Mouse (Mus musculus) liver, embryonic 11.5 days (tissue): ENCODE measurements around the gene Lmf2. TPM values are rescaled to one million over a fixed set of nuclear protein-coding genes. Genes with fewer than 3 reads are reported as not detected.

Experiments used
- ATAC-seq: fragments of 200-750 bp; cut with Nextera tagmentation; replicated peaks from 2 replicates; pipeline ENCODE4 v1.8.0; 2017; ENCODE audit warnings: moderate number of reproducible peaks, mild to moderate bottlenecking, moderate TSS enrichment, moderate library complexity; ENCODE audit not compliant: low FRiP score
- DNase-seq: peaks from one replicate; pipeline ENCODE4 v3.0.0-alpha.2; 2017; ENCODE audit warnings: low spot score
- H3K27ac ChIP-seq: fragments of 300-500 bp; sonication (generic); 2 replicates; pipeline ENCODE4 v1.5.1; 2014; ENCODE audit warnings: mild to moderate bottlenecking, low read depth, low read length, control low read depth
- H3K27me3 ChIP-seq: fragments of 300-500 bp; sonication (generic); replicated peaks from 2 replicates; pipeline ENCODE4 v1.6.1; 2014; ENCODE audit warnings: low read length, mixed read lengths; ENCODE audit not compliant: control insufficient read depth, insufficient read depth
- H3K36me3 ChIP-seq: fragments of 300-500 bp; sonication (generic); 2 replicates; pipeline ENCODE4 v1.6.1; 2014; ENCODE audit warnings: mild to moderate bottlenecking, low read length, moderate library complexity, mixed read lengths; ENCODE audit not compliant: control insufficient read depth, insufficient read depth
- H3K4me1 ChIP-seq: fragments of 300-500 bp; sonication (generic); replicated peaks from 2 replicates; pipeline ENCODE4 v1.6.1; 2014; ENCODE audit warnings: low read length, mixed read lengths; ENCODE audit not compliant: control insufficient read depth, insufficient read depth
- H3K4me2 ChIP-seq: fragments of 300-500 bp; sonication (generic); 2 replicates; pipeline ENCODE4 v1.6.1; 2014; ENCODE audit warnings: mild to moderate bottlenecking, control low read depth, moderate library complexity
- H3K4me3 ChIP-seq: fragments of 300-500 bp; sonication (generic); 2 replicates; pipeline ENCODE4 v1.5.1; 2014; ENCODE audit warnings: low read depth, low read length, control low read depth
- H3K9ac ChIP-seq: fragments of 300-500 bp; sonication (generic); 2 replicates; pipeline ENCODE4 v1.6.1; 2014; ENCODE audit warnings: low read depth, low read length, control low read depth
- H3K9me3 ChIP-seq: fragments of 300-500 bp; sonication (generic); 2 replicates; pipeline ENCODE4 v1.6.1; 2016; ENCODE audit warnings: low read length, inconsistent platforms, mixed read lengths; ENCODE audit not compliant: control insufficient read depth
- WGBS: fragments of 180-500 bp; shearing (Covaris S2); extraction: QIAGEN DNeasy Blood & Tissue Kit; methylation state at CpG from one replicate; pipeline ENCODE4 v1.1.7; 2014; 5-methylcytosine and 5-hydroxymethylcytosine counted together
- polyA plus RNA-seq: library from polyadenylated mRNA; unstranded; fragments of >200 nt; fragmentation: Nextera tagmentation; extraction: Ambion mirVana; gene quantifications from 2 replicates; pipeline ENCODE4 v1.2.1, GENCODE M21; 2014

The Lmf2 gene
- polyA plus RNA-seq, 1 experiment from 2014 or later = 44.1 TPM

GRCm38 (mm10) chr15:89384617-89385016 lies 29.2 kb upstream of the Lmf2 start, which contains the start of gene Klhdc7b:
Gene Klhdc7b (plus strand): TSS chr15:89384917.
- Histone ChIP-seq H3K36me3 (no peaks in the 10 kb centered on the region), H3K4me1 (peaks cover 1% of the 10 kb centered on the region), H3K27ac (no peak within 1 kb of the TSS), H3K27me3 (peaks cover 7% of the 10 kb centered on the region), H3K4me2 (no peak within 1 kb of the TSS), H3K9me3 (no peaks in the 10 kb centered on the region), H3K4me3 (no peak within 1 kb of the TSS), H3K9ac (no peak within 1 kb of the TSS)
- DNase-seq = no peak
- ATAC-seq = no peak
- WGBS = 85% methylated on average over 7 of the region's 7 CpGs

GRCm38 (mm10) chr15:89379429-89379828 lies 24.0 kb upstream of the Lmf2 start:
- Histone ChIP-seq H3K36me3 (no peaks in the 10 kb centered on the region), H3K4me3 (peak overlapping the region; percentile 51), H3K9ac (no peak overlapping the region), H3K4me1 (peaks cover 22% of the 10 kb centered on the region), H3K4me2 (peak overlapping the region; percentile 77), H3K27ac (no peak overlapping the region), H3K9me3 (no peaks in the 10 kb centered on the region), H3K27me3 (peaks cover 43% of the 10 kb centered on the region)
- ATAC-seq = peak; percentile 48
- 5% methylated on average over 10 of the region's 10 CpGs for WGBS
- no peak for DNase-seq

- DNase-seq = peak; percentile 56
- Histone ChIP-seq H3K27me3 (peaks cover 43% of the 10 kb centered on the region), H3K4me3 (peak within 1 kb of the TSS; percentile 51), H3K4me2 (peak within 1 kb of the TSS; percentile 77), H3K9ac (peak within 1 kb of the TSS; percentile 54; the same call in 1 of the 2 replicates), H3K36me3 (no peaks in the 10 kb centered on the region), H3K27ac (no peak within 1 kb of the TSS), H3K9me3 (no peaks in the 10 kb centered on the region), H3K4me1 (peaks cover 26% of the 10 kb centered on the region)
- peak; percentile 13 for ATAC-seq
- 1% methylated on average over 33 of the region's 33 CpGs for WGBS
These were observed 23.5 kb upstream of the Lmf2 start, which contains the start of gene Odf3b for GRCm38 (mm10) chr15:89378831-89379401. Gene Odf3b (minus strand): TSS chr15:89379282.

GRCm38 (mm10) chr15:89377938-89378828 lies 22.7 kb upstream of the Lmf2 start:
- 17% methylated on average over 46 of the region's 46 CpGs for WGBS
- Histone ChIP-seq H3K4me2 (peak overlapping the region; percentile 77), H3K9me3 (no peaks in the 10 kb centered on the region), H3K4me1 (peaks cover 26% of the 10 kb centered on the region), H3K36me3 (no peaks in the 10 kb centered on the region), H3K4me3 (peak overlapping the region; percentile 51), H3K27me3 (peaks cover 40% of the 10 kb centered on the region), H3K27ac (no peak overlapping the region), H3K9ac (peak overlapping the region; percentile 54; the same call in 1 of the 2 replicates)
- DNase-seq (no peak), ATAC-seq (no peak)

GRCm38 (mm10) chr15:89377362-89377761 lies 21.9 kb upstream of the Lmf2 start:
- Histone ChIP-seq H3K4me3 (no peak overlapping the region), H3K9ac (no peak overlapping the region), H3K4me1 (peaks cover 29% of the 10 kb centered on the region), H3K27ac (no peak overlapping the region), H3K9me3 (no peaks in the 10 kb centered on the region), H3K27me3 (peaks cover 40% of the 10 kb centered on the region), H3K4me2 (peak overlapping the region; percentile 42), H3K36me3 (no peaks in the 10 kb centered on the region)
- ATAC-seq (no peak), DNase-seq (no peak)
- 9% methylated on average over 18 of the region's 18 CpGs for WGBS

GRCm38 (mm10) chr15:89376957-89377356 lies 21.5 kb upstream of the Lmf2 start, which contains the start of gene Tymp:
Gene Tymp (minus strand): TSS chr15:89377039.
- H3K9ac ChIP-seq = no peak within 1 kb of the TSS
- peaks cover 40% of the 10 kb centered on the region for H3K27me3 ChIP-seq
- no peak for ATAC-seq
- peaks cover 29% of the 10 kb centered on the region for H3K4me1 ChIP-seq
- DNase-seq = no peak
- no peak within 1 kb of the TSS for H3K4me3 ChIP-seq
- H3K9me3 ChIP-seq = no peaks in the 10 kb centered on the region
- peak within 1 kb of the TSS; percentile 42 for H3K4me2 ChIP-seq
- no peak within 1 kb of the TSS for H3K27ac ChIP-seq
- 29% methylated on average over 16 of the region's 16 CpGs for WGBS
- peaks cover 3% of the 10 kb centered on the region; the same call in 1 of the 2 replicates for H3K36me3 ChIP-seq

- DNase-seq = no peak
- Histone ChIP-seq H3K9me3 (no peaks in the 10 kb centered on the region), H3K27me3 (peaks cover 40% of the 10 kb centered on the region), H3K9ac (no peak overlapping the region), H3K36me3 (peaks cover 12% of the 10 kb centered on the region), H3K4me3 (no peak overlapping the region), H3K4me2 (no peak overlapping the region), H3K4me1 (peaks cover 29% of the 10 kb centered on the region), H3K27ac (no peak overlapping the region)
- no peak for ATAC-seq
- WGBS = 85% methylated on average over 7 of the region's 7 CpGs
These were observed 20.6 kb upstream of the Lmf2 start for GRCm38 (mm10) chr15:89376040-89376439.

- H3K36me3 ChIP-seq = peaks cover 21% of the 10 kb centered on the region
- H3K27ac ChIP-seq = no peak overlapping the region
- DNase-seq = no peak
- H3K9me3 ChIP-seq = no peaks in the 10 kb centered on the region
- peaks cover 29% of the 10 kb centered on the region for H3K4me1 ChIP-seq
- 86% methylated on average over 17 of the region's 17 CpGs for WGBS
- H3K4me3 ChIP-seq = no peak overlapping the region
- H3K4me2 ChIP-seq = no peak overlapping the region
- H3K9ac ChIP-seq = no peak overlapping the region
- H3K27me3 ChIP-seq = peaks cover 37% of the 10 kb centered on the region
- no peak for ATAC-seq
These were observed 19.5 kb upstream of the Lmf2 start for GRCm38 (mm10) chr15:89374801-89375534.
